Mouse (Mus musculus) hindbrain, embryonic 11.5 days (tissue): ENCODE measurements around the gene Lrrtm3. TPM values are rescaled to one million over a fixed set of nuclear protein-coding genes. Genes with fewer than 3 reads are reported as not detected.

Experiments used
- ATAC-seq: fragments of 200-750 bp; cut with Nextera tagmentation; 2 replicates; pipeline ENCODE4 v1.8.0; 2017; ENCODE audit warnings: mild to moderate bottlenecking, moderate TSS enrichment, moderate library complexity; ENCODE audit not compliant: low FRiP score
- DNase-seq: peaks from one replicate; pipeline ENCODE4 v3.0.0-alpha.2; 2015; ENCODE audit warnings: low spot score
- H3K27ac ChIP-seq: fragments of 300-500 bp; sonication (generic); 2 replicates; pipeline ENCODE4 v1.5.1; 2014; ENCODE audit warnings: mild to moderate bottlenecking, low read depth, low read length
- H3K27me3 ChIP-seq: fragments of 300-500 bp; sonication (generic); 2 replicates; pipeline ENCODE4 v1.6.1; 2014; ENCODE audit warnings: mild to moderate bottlenecking, low read length, moderate library complexity, mixed read lengths; ENCODE audit not compliant: control insufficient read depth, insufficient read depth
- H3K36me3 ChIP-seq: fragments of 300-500 bp; sonication (generic); 2 replicates; pipeline ENCODE4 v1.6.1; 2014; ENCODE audit warnings: mild to moderate bottlenecking, low read length, moderate library complexity, mixed read lengths; ENCODE audit not compliant: control insufficient read depth, insufficient read depth
- H3K4me1 ChIP-seq: fragments of 300-500 bp; sonication (generic); replicated peaks from 2 replicates; pipeline ENCODE4 v1.6.1; 2014; ENCODE audit warnings: low read length, mixed read lengths; ENCODE audit not compliant: control insufficient read depth, insufficient read depth
- H3K4me2 ChIP-seq: fragments of 300-500 bp; sonication (generic); replicated peaks from 2 replicates; pipeline ENCODE4 v1.6.1; 2014; ENCODE audit warnings: mild to moderate bottlenecking, low read depth, low read length
- H3K4me3 ChIP-seq: fragments of 300-500 bp; sonication (generic); 2 replicates; pipeline ENCODE4 v1.5.1; 2014; ENCODE audit warnings: low read depth, low read length
- H3K9ac ChIP-seq: fragments of 300-500 bp; sonication (generic); 2 replicates; pipeline ENCODE4 v1.6.1; 2014; ENCODE audit warnings: low read depth, low read length
- H3K9me3 ChIP-seq: fragments of 300-500 bp; sonication (generic); 2 replicates; pipeline ENCODE4 v1.6.1; 2016; ENCODE audit warnings: low read length; ENCODE audit not compliant: control insufficient read depth
- WGBS: fragments of 180-500 bp; shearing (Covaris S2); extraction: QIAGEN DNeasy Blood & Tissue Kit; methylation state at CpG from one replicate; pipeline ENCODE4 v1.1.7; 2014; 5-methylcytosine and 5-hydroxymethylcytosine counted together
- polyA plus RNA-seq: library from polyadenylated mRNA; unstranded; fragments of >200 nt; fragmentation: Nextera tagmentation; extraction: Ambion mirVana; gene quantifications from 2 replicates; pipeline ENCODE4 v1.2.1, GENCODE M21; 2014

Gene Lrrtm3
- polyA plus RNA-seq, 1 experiment from 2014 or later, result 9.1 TPM

GRCm38 (mm10) chr10:64087936-64088773 lies 1.9 kb downstream of the Lrrtm3 start:
- peak overlapping the region; percentile 43 for H3K4me3 ChIP-seq
- ATAC-seq, result peak; percentile 25
- H3K4me2 ChIP-seq, result peak overlapping the region; percentile 88
- no peak overlapping the region for H3K27ac ChIP-seq
- H3K4me1 ChIP-seq, result no peaks in the 10 kb centered on the region; the same call in 1 of the 2 replicates
- no peaks in the 10 kb centered on the region for H3K9me3 ChIP-seq
- H3K27me3 ChIP-seq, result peaks cover 6% of the 10 kb centered on the region
- peak overlapping the region; percentile 44 for H3K9ac ChIP-seq
- peak; percentile 60 for DNase-seq
- H3K36me3 ChIP-seq, result no peaks in the 10 kb centered on the region
- 4% methylated on average over 26 of the region's 26 CpGs for WGBS

- H3K4me2 ChIP-seq, result peak overlapping the region; percentile 88
- under 1% methylated on average over 12 of the region's 12 CpGs for WGBS
- no peaks in the 10 kb centered on the region for H3K36me3 ChIP-seq
- no peaks in the 10 kb centered on the region for H3K9me3 ChIP-seq
- no peaks in the 10 kb centered on the region; the same call in 1 of the 2 replicates for H3K4me1 ChIP-seq
- H3K4me3 ChIP-seq, result peak overlapping the region; percentile 43
- peak overlapping the region; percentile 44 for H3K9ac ChIP-seq
- H3K27me3 ChIP-seq, result peaks cover 6% of the 10 kb centered on the region
- DNase-seq (peak; percentile 46), ATAC-seq (peak; percentile 26)
- no peak overlapping the region for H3K27ac ChIP-seq
These were observed 2.6 kb downstream of the Lrrtm3 start for GRCm38 (mm10) chr10:64087521-64087920.

DNA sequence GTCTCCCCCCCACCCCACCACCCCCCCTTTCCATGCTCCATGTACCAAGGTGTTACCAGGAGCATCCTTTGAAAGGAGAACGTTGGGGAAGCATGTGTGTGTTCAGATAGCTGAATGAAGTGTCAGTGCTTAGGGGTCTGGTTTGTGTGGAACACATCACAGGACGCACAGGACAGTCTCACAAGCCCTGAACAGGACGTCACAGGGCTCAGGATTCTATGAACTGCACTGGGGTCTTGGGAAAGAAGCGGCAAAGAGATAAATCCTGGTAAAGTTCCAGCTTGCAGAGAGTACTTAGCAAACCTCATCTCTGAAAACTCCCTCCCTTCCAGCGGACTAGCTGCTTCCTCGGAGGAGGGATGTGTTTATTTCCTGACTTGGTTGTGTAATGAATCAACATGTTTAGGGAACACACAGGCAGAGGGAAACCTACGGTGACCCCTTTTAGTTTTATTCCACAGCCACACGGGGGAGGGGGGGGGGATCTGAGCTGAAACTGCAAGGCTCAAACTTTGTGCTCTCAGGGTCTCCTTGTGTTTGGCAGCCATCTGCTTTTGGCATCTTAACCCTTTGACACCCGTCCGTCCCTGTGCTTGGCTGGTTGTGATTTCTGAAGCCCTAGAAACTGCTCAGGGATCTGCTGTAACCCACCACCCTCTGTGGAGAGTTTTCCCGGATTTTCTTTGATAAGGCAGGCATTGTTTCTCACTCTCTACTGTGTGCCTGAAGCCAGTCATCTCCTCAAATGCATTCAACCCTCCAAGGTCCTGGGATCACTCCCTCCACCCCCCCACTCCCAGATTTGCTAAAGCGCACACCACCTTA lies 3.3 kb downstream of the Lrrtm3 start:
- Histone ChIP-seq H3K9me3 (no peaks in the 10 kb centered on the region), H3K27ac (no peak overlapping the region), H3K36me3 (no peaks in the 10 kb centered on the region), H3K4me1 (no peaks in the 10 kb centered on the region; the same call in 1 of the 2 replicates), H3K4me3 (peak overlapping the region; percentile 43), H3K9ac (no peak overlapping the region), H3K4me2 (peak overlapping the region; percentile 88), H3K27me3 (peaks cover 6% of the 10 kb centered on the region)
- DNase-seq (peak; percentile 47), ATAC-seq (peak; percentile 11; the same call in 1 of the 2 replicates)
- WGBS, result 1% methylated on average over 12 of the region's 12 CpGs

DNA sequence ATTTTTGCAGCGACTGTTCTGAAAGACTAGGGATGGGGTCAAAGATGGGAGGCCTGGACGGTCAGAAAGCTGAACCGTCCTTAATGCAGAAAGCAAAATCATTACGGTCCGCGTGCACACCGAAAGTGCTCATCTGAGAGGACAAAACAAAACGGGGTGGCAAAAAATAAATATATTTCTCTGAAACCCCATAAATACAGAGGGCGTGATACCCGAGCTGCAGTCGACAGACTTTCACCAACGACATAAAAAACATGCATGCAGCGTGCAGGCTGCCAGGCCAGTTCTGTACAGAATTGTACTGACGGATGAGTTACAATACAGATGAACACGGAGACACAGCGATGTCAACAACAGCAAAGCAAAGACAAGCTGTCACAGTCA lies 3.9 kb downstream of the Lrrtm3 start:
- Histone ChIP-seq H3K9me3 (no peaks in the 10 kb centered on the region), H3K36me3 (no peaks in the 10 kb centered on the region), H3K4me2 (peak overlapping the region; percentile 88), H3K4me1 (no peaks in the 10 kb centered on the region; the same call in 1 of the 2 replicates), H3K27ac (no peak overlapping the region), H3K9ac (no peak overlapping the region), H3K27me3 (peaks cover 6% of the 10 kb centered on the region), H3K4me3 (peak overlapping the region; percentile 43; the same call in 1 of the 2 replicates)
- DNase-seq (no peak), ATAC-seq (no peak)
- 54% methylated on average over 16 of the region's 16 CpGs for WGBS

GRCm38 (mm10) chr10:64084465-64084864 lies 5.6 kb downstream of the Lrrtm3 start:
- WGBS, result 44% methylated on average over 4 of the region's 4 CpGs
- H3K36me3 ChIP-seq, result no peaks in the 10 kb centered on the region
- H3K27me3 ChIP-seq, result peaks cover 6% of the 10 kb centered on the region
- no peak overlapping the region for H3K9ac ChIP-seq
- no peak overlapping the region for H3K4me3 ChIP-seq
- H3K9me3 ChIP-seq, result no peaks in the 10 kb centered on the region
- H3K4me2 ChIP-seq, result no peak overlapping the region
- peak; percentile 56 for DNase-seq
- H3K27ac ChIP-seq, result no peak overlapping the region
- H3K4me1 ChIP-seq, result no peaks in the 10 kb centered on the region; the same call in 1 of the 2 replicates
- ATAC-seq, result no peak

- Histone ChIP-seq H3K27me3 (peaks cover 4% of the 10 kb centered on the region), H3K27ac (no peak overlapping the region), H3K4me1 (no peaks in the 10 kb centered on the region; the same call in 1 of the 2 replicates), H3K9ac (no peak overlapping the region), H3K36me3 (no peaks in the 10 kb centered on the region), H3K9me3 (no peaks in the 10 kb centered on the region), H3K4me2 (no peak overlapping the region), H3K4me3 (no peak overlapping the region)
- no peak for ATAC-seq
- peak; percentile 13 for DNase-seq
- WGBS, result 49% methylated on average over 11 of the region's 11 CpGs
These were observed 6.3 kb downstream of the Lrrtm3 start for GRCm38 (mm10) chr10:64083813-64084212.

GRCm38 (mm10) chr10:64082345-64082744 lies 7.7 kb downstream of the Lrrtm3 start:
- no peak overlapping the region for H3K27ac ChIP-seq
- H3K9me3 ChIP-seq, result no peaks in the 10 kb centered on the region
- H3K4me2 ChIP-seq, result no peak overlapping the region
- H3K27me3 ChIP-seq, result no peaks in the 10 kb centered on the region
- ATAC-seq, result no peak
- WGBS, result 81% methylated on average over 3 of the region's 3 CpGs
- H3K9ac ChIP-seq, result no peak overlapping the region
- no peak overlapping the region for H3K4me3 ChIP-seq
- H3K4me1 ChIP-seq, result no peaks in the 10 kb centered on the region; the same call in 1 of the 2 replicates
- no peaks in the 10 kb centered on the region for H3K36me3 ChIP-seq
- no peak for DNase-seq

GRCm38 (mm10) chr10:64076410-64077052 lies 13.5 kb downstream of the Lrrtm3 start:
- H3K4me2 ChIP-seq, result no peak overlapping the region
- H3K27ac ChIP-seq, result no peak overlapping the region
- H3K9me3 ChIP-seq, result no peaks in the 10 kb centered on the region
- no peak overlapping the region for H3K9ac ChIP-seq
- ATAC-seq (no peak), DNase-seq (no peak)
- H3K36me3 ChIP-seq, result no peaks in the 10 kb centered on the region
- H3K4me3 ChIP-seq, result no peak overlapping the region
- no peaks in the 10 kb centered on the region for H3K4me1 ChIP-seq
- no peaks in the 10 kb centered on the region for H3K27me3 ChIP-seq
- 61% methylated on average over 10 of the region's 10 CpGs for WGBS
